Mouse (Mus musculus) midbrain, embryonic 11.5 days (tissue): ENCODE results near the gene Mroh2a. TPM values are rescaled to one million over a fixed set of nuclear protein-coding genes. Genes with fewer than 3 reads are reported as not detected.

Experiments used
- ATAC-seq: fragments of 200-750 bp; cut with Nextera tagmentation; 2 replicates; pipeline ENCODE4 v1.8.0; 2017; ENCODE audit warnings: moderate TSS enrichment, moderate library complexity; ENCODE audit not compliant: low FRiP score
- DNase-seq: peaks from one replicate; pipeline ENCODE4 v3.0.0; 2015; ENCODE audit warnings: low spot score; ENCODE audit errors: missing footprints
- H3K27ac ChIP-seq: fragments of 300-500 bp; sonication (generic); 2 replicates; pipeline ENCODE4 v1.5.1; 2014; ENCODE audit warnings: low read depth, low read length
- H3K27me3 ChIP-seq: fragments of 300-500 bp; sonication (generic); 2 replicates; pipeline ENCODE4 v1.6.1; 2014; ENCODE audit warnings: mild to moderate bottlenecking, low read length, moderate library complexity, mixed read lengths; ENCODE audit not compliant: control insufficient read depth, insufficient read depth
- H3K36me3 ChIP-seq: fragments of 300-500 bp; sonication (generic); 2 replicates; pipeline ENCODE4 v1.6.1; 2014; ENCODE audit warnings: mild to moderate bottlenecking, low read length, moderate library complexity, mixed read lengths; ENCODE audit not compliant: control insufficient read depth, insufficient read depth
- H3K4me1 ChIP-seq: fragments of 300-500 bp; sonication (generic); 2 replicates; pipeline ENCODE4 v1.6.1; 2014; ENCODE audit warnings: low read length; ENCODE audit not compliant: control insufficient read depth, insufficient read depth
- H3K4me2 ChIP-seq: fragments of 300-500 bp; sonication (generic); 2 replicates; pipeline ENCODE4 v1.6.1; 2014; ENCODE audit warnings: mild to moderate bottlenecking, moderate library complexity
- H3K4me3 ChIP-seq: fragments of 300-500 bp; sonication (generic); 2 replicates; pipeline ENCODE4 v1.5.1; 2014; ENCODE audit warnings: low read depth, low read length
- H3K9ac ChIP-seq: fragments of 300-500 bp; sonication (generic); 2 replicates; pipeline ENCODE4 v1.6.1; 2014; ENCODE audit warnings: low read length
- H3K9me3 ChIP-seq: fragments of 300-500 bp; sonication (generic); 2 replicates; pipeline ENCODE4 v1.6.1; 2016; ENCODE audit warnings: low read length; ENCODE audit not compliant: control insufficient read depth
- WGBS: fragments of 180-500 bp; shearing (Covaris S2); extraction: QIAGEN DNeasy Blood & Tissue Kit; methylation state at CpG from one replicate; pipeline ENCODE4 v1.1.7; 2014; 5-methylcytosine and 5-hydroxymethylcytosine counted together
- polyA plus RNA-seq: library from polyadenylated mRNA; unstranded; fragments of >200 nt; fragmentation: Nextera tagmentation; extraction: Ambion mirVana; gene quantifications from 2 replicates; pipeline ENCODE4 v1.2.1, GENCODE M21; 2014

Mroh2a gene
- polyA plus RNA-seq, 1 experiment from 2014 or later: 1.7 TPM

GRCm38 (mm10) chr1:88282301-88282700 is 55.5 kb downstream of the Mroh2a start:
- H3K36me3 ChIP-seq: no peaks in the 10 kb centered on the region
- H3K9ac ChIP-seq: no peak overlapping the region
- H3K27ac ChIP-seq: no peak overlapping the region
- no peaks in the 10 kb centered on the region for H3K4me1 ChIP-seq
- DNase-seq (no peak), ATAC-seq (no peak)
- peaks cover 53% of the 10 kb centered on the region for H3K9me3 ChIP-seq
- no peak overlapping the region for H3K4me3 ChIP-seq
- H3K27me3 ChIP-seq: no peaks in the 10 kb centered on the region
- WGBS: 64% methylated on average over 3 of the region's 3 CpGs
- H3K4me2 ChIP-seq: no peak overlapping the region

- Histone ChIP-seq H3K9me3 (peaks cover 66% of the 10 kb centered on the region), H3K27ac (no peak overlapping the region), H3K9ac (no peak overlapping the region), H3K4me3 (no peak overlapping the region), H3K4me2 (no peak overlapping the region), H3K4me1 (no peaks in the 10 kb centered on the region), H3K36me3 (no peaks in the 10 kb centered on the region), H3K27me3 (no peaks in the 10 kb centered on the region)
- 81% methylated on average over 15 of the region's 15 CpGs for WGBS
- ATAC-seq: no peak
- DNase-seq: no peak
Observed at GRCm38 (mm10) chr1:88283376-88284227, 56.8 kb downstream of the Mroh2a start.

DNA sequence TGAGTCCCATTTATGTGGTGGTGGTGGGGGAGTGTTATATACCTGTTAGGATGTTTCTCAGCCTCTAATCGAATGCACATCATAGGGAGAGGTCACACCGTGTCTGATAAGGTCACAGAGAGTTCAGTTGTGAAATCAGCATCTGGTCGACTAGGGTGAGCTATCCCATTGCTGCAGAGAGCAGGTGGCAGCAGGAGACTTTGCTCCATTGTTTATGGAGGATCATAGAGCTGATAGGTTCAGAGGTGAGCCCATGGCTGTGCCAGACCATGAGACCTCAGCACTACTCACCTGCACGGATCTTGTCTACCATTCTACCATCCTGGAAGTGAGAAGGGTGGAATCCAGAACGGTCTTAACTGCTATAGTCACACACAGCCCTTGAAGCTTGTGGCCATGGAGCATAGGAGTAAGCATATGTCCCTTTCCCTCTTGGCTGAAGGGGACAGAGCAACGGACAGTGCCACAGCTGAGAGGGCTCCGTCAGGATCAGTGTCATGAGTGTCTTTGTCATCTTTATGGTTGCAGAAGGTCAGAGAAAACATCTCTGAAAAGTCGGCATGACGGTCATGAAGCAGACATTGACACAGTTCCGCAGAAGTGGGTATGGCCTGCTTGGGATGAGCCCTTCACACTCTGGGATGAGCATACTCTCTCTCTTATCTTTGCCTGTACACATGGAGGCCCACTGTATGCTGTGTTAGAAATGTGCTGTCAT is 57.6 kb downstream of the Mroh2a start:
- ATAC-seq: peak; percentile 24
- Histone ChIP-seq H3K27ac (no peak overlapping the region), H3K36me3 (no peaks in the 10 kb centered on the region), H3K4me1 (no peaks in the 10 kb centered on the region), H3K4me3 (no peak overlapping the region), H3K4me2 (no peak overlapping the region), H3K9me3 (peaks cover 73% of the 10 kb centered on the region), H3K27me3 (no peaks in the 10 kb centered on the region), H3K9ac (no peak overlapping the region)
- DNase-seq: no peak
- WGBS: 63% methylated on average over 10 of the region's 10 CpGs

GRCm38 (mm10) chr1:88284946-88285320 is 58.1 kb downstream of the Mroh2a start:
- H3K36me3 ChIP-seq: no peaks in the 10 kb centered on the region
- H3K27me3 ChIP-seq: no peaks in the 10 kb centered on the region
- no peaks in the 10 kb centered on the region for H3K4me1 ChIP-seq
- peaks cover 75% of the 10 kb centered on the region for H3K9me3 ChIP-seq
- H3K9ac ChIP-seq: no peak overlapping the region
- 65% methylated on average over 7 of the region's 7 CpGs for WGBS
- H3K4me3 ChIP-seq: no peak overlapping the region
- peak; percentile 15 for ATAC-seq
- no peak overlapping the region for H3K4me2 ChIP-seq
- no peak for DNase-seq
- no peak overlapping the region for H3K27ac ChIP-seq

DNA sequence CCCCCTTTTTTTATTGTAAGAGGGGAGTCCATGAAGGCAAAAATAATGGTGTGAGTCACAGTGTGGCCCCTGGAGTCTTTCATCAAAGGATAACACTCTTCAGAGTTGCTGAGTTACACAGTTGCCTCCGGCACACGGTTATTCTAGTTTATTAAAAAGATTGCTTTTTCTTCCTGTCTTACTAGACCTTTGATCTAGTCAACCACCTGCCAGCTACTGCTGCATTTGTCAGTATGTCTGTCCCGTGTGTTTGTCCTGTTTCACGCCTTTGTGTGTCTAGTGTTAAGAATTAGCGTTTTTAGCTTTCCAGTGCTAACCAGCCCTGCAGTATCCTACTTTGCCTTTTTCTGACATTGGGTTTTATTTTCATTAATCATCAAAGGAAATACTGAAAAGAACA is 58.9 kb downstream of the Mroh2a start:
- no peak overlapping the region for H3K9ac ChIP-seq
- H3K36me3 ChIP-seq: no peaks in the 10 kb centered on the region
- no peak for DNase-seq
- H3K27me3 ChIP-seq: no peaks in the 10 kb centered on the region
- peaks cover 80% of the 10 kb centered on the region for H3K9me3 ChIP-seq
- H3K27ac ChIP-seq: no peak overlapping the region
- WGBS: 71% methylated on average over 5 of the region's 5 CpGs
- H3K4me3 ChIP-seq: no peak overlapping the region
- no peak overlapping the region for H3K4me2 ChIP-seq
- H3K4me1 ChIP-seq: no peaks in the 10 kb centered on the region
- no peak for ATAC-seq

DNA sequence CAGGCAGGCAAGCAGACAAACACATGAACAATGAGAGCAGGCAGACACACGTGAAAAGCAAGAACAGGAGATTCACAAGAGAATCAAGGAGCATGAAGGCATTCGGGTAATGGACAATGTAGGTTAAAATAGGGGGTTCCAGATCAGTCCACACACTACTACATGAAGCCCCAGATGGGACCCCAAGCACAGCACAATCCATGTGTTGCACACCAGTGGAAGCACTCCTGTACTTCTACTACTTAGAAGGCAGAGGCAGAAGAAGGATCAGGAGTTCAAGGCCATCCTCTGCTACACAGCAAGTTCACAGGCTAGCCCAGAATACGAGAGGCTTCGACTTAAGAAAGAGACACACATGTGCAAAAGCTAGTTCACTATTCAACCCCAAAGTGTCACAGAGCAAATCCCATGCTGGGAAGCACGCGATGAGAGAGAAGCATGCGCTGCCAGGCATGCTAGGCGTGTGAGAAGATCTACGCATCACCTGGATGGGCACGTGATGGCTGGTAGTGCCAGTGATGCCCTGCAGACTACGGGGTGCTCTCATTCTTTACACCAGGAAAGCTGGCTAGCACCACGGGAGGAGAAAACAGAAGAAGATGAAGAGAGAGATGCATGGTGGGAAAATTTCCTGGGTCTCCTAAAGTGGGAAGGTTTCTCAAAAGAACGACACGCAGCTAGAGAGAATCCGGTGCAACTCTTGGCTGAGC is 59.5 kb downstream of the Mroh2a start:
- H3K9ac ChIP-seq: no peak overlapping the region
- no peaks in the 10 kb centered on the region for H3K4me1 ChIP-seq
- no peak overlapping the region for H3K27ac ChIP-seq
- H3K4me2 ChIP-seq: no peak overlapping the region
- DNase-seq (no peak), ATAC-seq (no peak)
- H3K36me3 ChIP-seq: no peaks in the 10 kb centered on the region
- H3K9me3 ChIP-seq: peaks cover 82% of the 10 kb centered on the region
- no peaks in the 10 kb centered on the region for H3K27me3 ChIP-seq
- no peak overlapping the region for H3K4me3 ChIP-seq
- 82% methylated on average over 15 of the region's 15 CpGs for WGBS

GRCm38 (mm10) chr1:88286887-88287696 is 60.3 kb downstream of the Mroh2a start:
- DNase-seq (no peak), ATAC-seq (no peak)
- no peak overlapping the region for H3K9ac ChIP-seq
- WGBS: 75% methylated on average over 13 of the region's 13 CpGs
- H3K27ac ChIP-seq: no peak overlapping the region
- H3K4me3 ChIP-seq: no peak overlapping the region
- H3K27me3 ChIP-seq: no peaks in the 10 kb centered on the region
- peaks cover 84% of the 10 kb centered on the region for H3K9me3 ChIP-seq
- H3K36me3 ChIP-seq: no peaks in the 10 kb centered on the region
- H3K4me1 ChIP-seq: no peaks in the 10 kb centered on the region
- no peak overlapping the region for H3K4me2 ChIP-seq

DNA sequence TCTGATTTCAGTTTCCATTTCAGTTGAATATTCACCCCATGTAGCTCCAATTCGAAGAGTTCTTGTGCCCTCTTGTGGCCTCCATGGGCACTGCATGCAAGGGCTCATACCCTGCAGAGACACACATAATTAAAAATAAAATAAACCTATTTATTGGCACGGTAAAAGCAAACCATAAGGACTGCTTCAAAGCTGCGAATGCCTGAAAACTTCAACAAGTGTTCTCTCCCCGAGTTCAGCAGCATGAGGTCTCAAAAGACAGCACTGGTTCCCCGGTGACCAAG is 60.9 kb downstream of the Mroh2a start:
- DNase-seq (peak; percentile 95), ATAC-seq (no peak)
- Histone ChIP-seq H3K4me1 (no peaks in the 10 kb centered on the region), H3K9me3 (peaks cover 86% of the 10 kb centered on the region), H3K36me3 (no peaks in the 10 kb centered on the region), H3K4me3 (no peak overlapping the region), H3K4me2 (no peak overlapping the region), H3K27me3 (no peaks in the 10 kb centered on the region), H3K27ac (no peak overlapping the region), H3K9ac (no peak overlapping the region)
- 36% methylated on average over 5 of the region's 5 CpGs for WGBS
